Mouse (Mus musculus): ENCODE measurements at regions not wholly inside any gene's neighbourhood (a gene's known extent, or its start where the extent isn't known, plus 50 kb on each side); places are given as distances from the start of the nearest gene placed in this dataset.

- Histone ChIP-seq H3K9me3 (replicated peaks; ENCODE audit: insufficient read depth, low read length) (no peaks in the 10 kb centered on the region), H3K27ac (ENCODE audit: control insufficient read depth, low read depth, low read length) (no peak overlapping the region), H3K9ac (ENCODE audit: control insufficient read depth, low read depth, low read length, poor library complexity, severe bottlenecking) (no peak overlapping the region), H3K27me3 (ENCODE audit: control insufficient read depth in 1 of 2, insufficient read depth in 2 of 2, low read length in 2 of 2) (no peaks in the 10 kb centered on the region), H3K36me3 (ENCODE audit: control insufficient read depth in 1 of 2, insufficient read depth in 2 of 2, low read length in 2 of 2) (no peaks in the 10 kb centered on the region), H3K79me2 (ENCODE audit: control insufficient read depth, insufficient read depth, low read length, poor library complexity) (no peaks in the 10 kb centered on the region), H3K4me3 (ENCODE audit: control insufficient read depth in 1 of 2, insufficient read depth in 1 of 2, low read depth in 2 of 2, low read length in 2 of 2) (no peak overlapping the region), H3K4me1 (ENCODE audit: control insufficient read depth in 1 of 2, insufficient read depth in 2 of 2, low read length in 2 of 2) (no peaks in the 10 kb centered on the region)
- no peak for DNase-seq (ENCODE audit: low read depth, low spot score)
- TF ChIP-seq POLR2AphosphoS5 (IDR thresholded peaks at IDR 0.05; ENCODE audit: borderline replicate concordance, low read depth, low read length), result no peak
- no peak for TF ChIP-seq NELFE (IDR thresholded peaks at IDR 0.05; ENCODE audit: low read depth, low read length)
- TF ChIP-seq NRF1 (IDR thresholded peaks at IDR 0.05; ENCODE audit: insufficient read depth, low read depth, low read length, poor library complexity, severe bottlenecking), result no peak
- no peak for TF ChIP-seq MYB (IDR thresholded peaks at IDR 0.05; ENCODE audit: low read depth, low read length)
- no peak for TF ChIP-seq MYC (IDR thresholded peaks at IDR 0.05; ENCODE audit: low read depth, low read length)
- no peak for TF ChIP-seq HCFC1 (IDR thresholded peaks at IDR 0.05; ENCODE audit: low read depth, low read length)
- TF ChIP-seq POLR2A (IDR thresholded peaks at IDR 0.05; ENCODE audit: control insufficient read depth in 1 of 2, insufficient read depth in 1 of 2, low read depth in 1 of 2, low read length in 2 of 2, poor library complexity in 1 of 2), result no peak
- TF ChIP-seq USF1 (IDR thresholded peaks at IDR 0.05; ENCODE audit: low read depth, low read length), result no peak
- no peak for TF ChIP-seq MAX (IDR thresholded peaks at IDR 0.05; ENCODE audit: low read length)
- no peak for TF ChIP-seq CHD1 (IDR thresholded peaks at IDR 0.05; ENCODE audit: low read depth, low read length)
- no peak for TF ChIP-seq SMC3 (IDR thresholded peaks at IDR 0.05; ENCODE audit: low read depth, low read length)
- no peak for TF ChIP-seq POLR2AphosphoS2 (IDR thresholded peaks at IDR 0.05; ENCODE audit: low read length)
- no peak for TF ChIP-seq E2F4 (IDR thresholded peaks at IDR 0.05; ENCODE audit: borderline replicate concordance, low read depth, low read length)
- TF ChIP-seq BHLHE40 (IDR thresholded peaks at IDR 0.05; ENCODE audit: borderline replicate concordance, low read depth, low read length), result no peak
- no peak for TF ChIP-seq RCOR1 (IDR thresholded peaks at IDR 0.05; ENCODE audit: low read depth, low read length)
- TF ChIP-seq SIN3A (IDR thresholded peaks at IDR 0.05; ENCODE audit: low read length), result no peak
Measured at GRCm38 (mm10) chr15:94024806-94025205, 429.1 kb upstream of the Prickle1 start.

- DNase-seq (ENCODE audit: low read depth, low spot score), result no peak
- no peaks in the 10 kb centered on the region for H3K27me3 ChIP-seq (ENCODE audit: control insufficient read depth in 1 of 2, insufficient read depth in 2 of 2, low read length in 2 of 2)
- no peak overlapping the region for H3K4me3 ChIP-seq (ENCODE audit: control insufficient read depth in 1 of 2, insufficient read depth in 1 of 2, low read depth in 2 of 2, low read length in 2 of 2)
- no peak overlapping the region for H3K27ac ChIP-seq (ENCODE audit: control insufficient read depth, low read depth, low read length)
- no peaks in the 10 kb centered on the region for H3K79me2 ChIP-seq (ENCODE audit: control insufficient read depth, insufficient read depth, low read length, poor library complexity)
- no peak overlapping the region for H3K9ac ChIP-seq (ENCODE audit: control insufficient read depth, low read depth, low read length, poor library complexity, severe bottlenecking)
- H3K4me1 ChIP-seq (ENCODE audit: control insufficient read depth in 1 of 2, insufficient read depth in 2 of 2, low read length in 2 of 2), result no peaks in the 10 kb centered on the region
- no peaks in the 10 kb centered on the region for H3K36me3 ChIP-seq (ENCODE audit: control insufficient read depth in 1 of 2, insufficient read depth in 2 of 2, low read length in 2 of 2)
- H3K9me3 ChIP-seq (replicated peaks; ENCODE audit: insufficient read depth, low read length), result no peaks in the 10 kb centered on the region
- TF ChIP-seq MYC (IDR thresholded peaks at IDR 0.05; ENCODE audit: low read depth, low read length) (no peak), RCOR1 (IDR thresholded peaks at IDR 0.05; ENCODE audit: low read depth, low read length) (no peak), BHLHE40 (IDR thresholded peaks at IDR 0.05; ENCODE audit: borderline replicate concordance, low read depth, low read length) (no peak)
Measured at GRCm38 (mm10) chr15:94024126-94024730, 428.5 kb upstream of the Prickle1 start.
